Mouse (Mus musculus) inflammation-experienced regulatory T-cells, adult 6 months (primary cell): ENCODE results near the gene Gng8. TPM values are rescaled to one million over a fixed set of nuclear protein-coding genes. Genes with fewer than 3 reads are reported as not detected.

Experiments
- ATAC-seq: one replicate; pipeline ENCODE4 v1.8.0; 2017
- polyA plus RNA-seq, 3 experiments: library from polyadenylated mRNA; unstranded; fragments of 100-300 nt; shearing (Covaris generic); gene quantifications; one replicate each; pipeline ENCODE4 v1.2.1; 2017

The Gng8 gene
- polyA plus RNA-seq, 3 experiments from 2014 or later: not detected

DNA sequence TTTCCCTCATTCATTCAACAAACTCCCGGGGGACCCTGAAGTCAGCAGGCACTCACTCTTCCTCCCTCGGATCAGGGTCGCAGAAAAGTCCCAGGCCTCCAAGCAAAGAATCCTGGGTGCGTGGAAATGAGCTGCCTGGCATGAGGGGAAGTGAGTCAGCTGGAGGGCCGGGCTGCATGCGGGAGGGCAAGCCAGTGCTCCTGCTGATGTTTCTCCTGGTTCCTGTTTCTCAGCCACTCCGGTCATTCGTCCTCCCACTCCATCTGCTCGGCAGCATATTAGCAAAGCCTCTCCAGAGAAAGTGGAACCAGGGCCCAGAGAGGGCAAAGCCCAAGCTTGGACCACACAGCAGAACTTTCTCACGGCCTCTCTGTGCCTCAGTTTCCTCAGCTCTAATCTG is 18.3 kb downstream of the Gng8 start:
- ATAC-seq: no peak

DNA sequence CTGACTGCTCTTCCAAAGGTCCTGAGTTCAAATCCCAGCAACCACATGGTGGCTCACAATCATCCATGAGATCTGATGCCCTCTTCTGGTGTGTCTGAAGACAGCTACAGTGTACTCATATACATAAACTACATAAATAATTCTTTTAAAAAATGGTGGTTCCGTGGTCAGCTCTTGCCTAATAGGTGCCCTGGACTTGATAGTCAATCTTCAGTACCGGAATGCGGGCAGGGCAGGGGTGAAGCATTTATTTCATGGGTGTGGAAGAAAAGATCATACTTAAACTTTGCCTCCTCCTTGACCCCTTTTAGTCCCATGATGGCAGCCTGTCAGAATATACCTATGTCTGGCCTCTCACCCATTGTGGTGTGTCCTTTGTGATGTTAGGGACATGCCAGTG is 20.3 kb downstream of the Gng8 start:
- ATAC-seq: no peak

- ATAC-seq: no peak
These were observed 20.8 kb downstream of the Gng8 start for GRCm38 (mm10) chr7:16912360-16912759.

- ATAC-seq: peak; percentile 96
These were observed 22.3 kb downstream of the Gng8 start for GRCm38 (mm10) chr7:16913806-16914452.

DNA sequence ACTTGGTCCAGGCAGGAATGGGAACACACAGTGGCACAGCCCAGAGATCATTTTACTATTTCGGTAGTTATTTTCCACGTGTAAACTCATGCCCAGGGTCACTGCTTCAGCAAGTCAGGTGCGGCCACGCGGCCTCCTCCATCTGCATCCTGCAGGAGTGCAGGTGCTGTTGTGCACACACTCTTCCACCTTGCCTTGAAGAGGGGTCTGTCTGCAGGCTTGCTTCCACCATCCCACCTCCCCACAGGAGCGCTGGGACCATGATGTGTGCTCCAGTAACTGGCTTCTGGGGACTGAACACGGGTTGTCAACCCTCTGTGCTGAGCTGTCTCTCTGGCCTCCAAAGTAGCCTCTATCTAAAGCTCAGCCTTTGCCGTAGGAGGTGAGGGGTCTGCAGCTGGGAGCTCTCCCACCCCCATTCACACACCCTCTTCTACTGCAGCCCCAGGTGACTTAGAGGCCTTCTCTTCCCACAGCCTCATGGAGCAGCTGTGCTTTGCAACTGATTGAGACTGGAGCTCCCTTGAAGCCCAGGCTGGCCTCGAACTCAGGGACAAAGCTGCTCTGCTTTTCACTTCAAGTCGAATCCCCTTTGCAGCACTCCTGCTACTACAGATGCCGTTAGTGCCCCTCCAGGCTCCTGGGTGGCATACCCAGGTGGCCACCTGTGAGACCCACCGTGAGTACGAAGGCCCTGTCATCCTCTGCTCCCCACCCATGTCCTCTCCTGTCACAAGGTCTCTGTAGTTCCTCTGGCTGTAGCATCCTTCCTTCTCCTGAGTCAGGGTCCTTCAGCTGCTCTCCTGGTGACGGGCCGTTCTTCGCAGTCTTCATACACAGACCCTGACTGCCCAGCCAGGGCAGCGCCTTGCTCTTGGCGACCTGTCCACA is 23.1 kb downstream of the Gng8 start:
- ATAC-seq: no peak

GRCm38 (mm10) chr7:16915461-16916340 is 24.1 kb downstream of the Gng8 start:
- ATAC-seq: no peak

- no peak for ATAC-seq
These were observed 25.0 kb downstream of the Gng8 start for GRCm38 (mm10) chr7:16916342-16917265.

DNA sequence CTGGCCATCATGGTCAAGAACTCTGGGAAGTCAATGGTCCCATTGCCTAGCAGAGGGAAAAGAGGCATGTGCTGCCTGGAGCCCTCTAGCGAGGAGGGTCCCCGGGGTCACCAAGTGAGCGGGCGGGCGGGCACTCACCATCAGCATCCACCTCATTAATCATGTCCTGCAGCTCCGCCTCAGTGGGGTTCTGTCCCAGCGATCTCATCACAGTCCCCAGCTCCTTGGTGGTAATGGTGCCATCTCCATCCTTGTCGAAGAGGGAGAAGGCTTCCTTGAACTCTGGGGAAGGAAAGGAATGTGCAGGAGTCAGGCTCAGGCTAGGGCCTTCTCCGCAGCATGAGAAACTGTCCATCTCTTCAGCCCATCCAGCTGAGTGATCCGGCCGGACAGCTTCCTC is 25.9 kb downstream of the Gng8 start:
- no peak for ATAC-seq

GRCm38 (mm10) chr7:16918014-16918413 is 26.4 kb downstream of the Gng8 start:
- no peak for ATAC-seq

- ATAC-seq: no peak
These were observed 27.1 kb downstream of the Gng8 start for GRCm38 (mm10) chr7:16918670-16919069.

DNA sequence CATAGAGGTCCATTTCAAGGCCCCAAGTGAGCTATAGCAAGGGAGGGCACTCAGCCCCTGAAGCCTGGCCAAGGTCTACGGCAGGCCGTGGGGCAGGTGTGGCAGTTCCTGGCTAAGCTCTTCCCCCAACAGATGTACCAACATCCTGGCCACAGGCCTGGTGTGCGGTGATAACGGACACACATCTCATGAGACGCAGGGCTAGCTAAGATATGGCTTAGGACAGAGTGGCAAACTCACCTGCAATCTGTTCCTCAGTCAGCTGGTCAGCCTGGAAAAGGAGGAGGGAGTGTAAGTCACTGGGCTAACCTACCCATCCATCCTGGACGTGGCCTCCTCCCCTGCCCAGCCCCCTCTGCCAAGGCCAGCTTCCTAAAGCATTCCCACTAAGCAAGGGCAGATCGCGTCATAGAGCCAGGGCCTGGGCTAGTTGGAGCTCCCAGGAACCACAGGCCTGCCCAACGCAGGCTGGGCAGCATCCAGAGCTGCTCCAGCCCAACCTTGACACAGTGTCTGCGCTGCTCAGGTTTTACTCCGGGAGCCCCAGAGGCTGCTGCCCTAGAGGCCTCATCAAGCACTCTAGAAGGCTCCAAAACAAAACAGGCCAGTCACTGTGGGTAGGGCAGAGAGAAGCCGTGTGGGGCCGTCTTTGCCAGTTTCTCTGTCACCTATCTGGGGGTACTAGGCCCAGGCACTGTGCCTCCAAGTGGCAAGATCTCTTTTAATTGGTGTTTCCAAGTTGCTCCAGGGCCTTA is 28.0 kb downstream of the Gng8 start:
- no peak for ATAC-seq

DNA sequence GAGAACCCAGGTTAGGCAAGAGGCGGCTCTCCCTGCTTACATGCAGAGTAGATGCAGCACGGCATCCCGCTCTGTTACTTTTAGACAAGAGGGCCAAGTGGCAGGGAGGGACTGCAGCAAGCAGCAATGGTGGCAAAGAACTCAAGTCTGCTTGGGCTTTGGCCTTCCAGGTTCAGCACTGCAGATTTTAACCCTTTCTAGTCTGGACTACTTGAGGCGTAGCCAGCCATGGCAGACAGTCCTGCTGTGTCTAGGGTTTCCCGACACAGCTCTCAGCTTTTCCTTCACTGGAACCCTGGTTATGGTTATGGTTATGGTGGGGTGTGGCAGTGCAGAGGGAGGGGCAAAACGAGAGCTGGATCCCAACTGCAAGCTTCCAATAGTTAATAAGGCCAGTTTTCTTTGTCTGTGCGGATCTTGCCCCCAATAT is 28.6 kb downstream of the Gng8 start:
- no peak for ATAC-seq

DNA sequence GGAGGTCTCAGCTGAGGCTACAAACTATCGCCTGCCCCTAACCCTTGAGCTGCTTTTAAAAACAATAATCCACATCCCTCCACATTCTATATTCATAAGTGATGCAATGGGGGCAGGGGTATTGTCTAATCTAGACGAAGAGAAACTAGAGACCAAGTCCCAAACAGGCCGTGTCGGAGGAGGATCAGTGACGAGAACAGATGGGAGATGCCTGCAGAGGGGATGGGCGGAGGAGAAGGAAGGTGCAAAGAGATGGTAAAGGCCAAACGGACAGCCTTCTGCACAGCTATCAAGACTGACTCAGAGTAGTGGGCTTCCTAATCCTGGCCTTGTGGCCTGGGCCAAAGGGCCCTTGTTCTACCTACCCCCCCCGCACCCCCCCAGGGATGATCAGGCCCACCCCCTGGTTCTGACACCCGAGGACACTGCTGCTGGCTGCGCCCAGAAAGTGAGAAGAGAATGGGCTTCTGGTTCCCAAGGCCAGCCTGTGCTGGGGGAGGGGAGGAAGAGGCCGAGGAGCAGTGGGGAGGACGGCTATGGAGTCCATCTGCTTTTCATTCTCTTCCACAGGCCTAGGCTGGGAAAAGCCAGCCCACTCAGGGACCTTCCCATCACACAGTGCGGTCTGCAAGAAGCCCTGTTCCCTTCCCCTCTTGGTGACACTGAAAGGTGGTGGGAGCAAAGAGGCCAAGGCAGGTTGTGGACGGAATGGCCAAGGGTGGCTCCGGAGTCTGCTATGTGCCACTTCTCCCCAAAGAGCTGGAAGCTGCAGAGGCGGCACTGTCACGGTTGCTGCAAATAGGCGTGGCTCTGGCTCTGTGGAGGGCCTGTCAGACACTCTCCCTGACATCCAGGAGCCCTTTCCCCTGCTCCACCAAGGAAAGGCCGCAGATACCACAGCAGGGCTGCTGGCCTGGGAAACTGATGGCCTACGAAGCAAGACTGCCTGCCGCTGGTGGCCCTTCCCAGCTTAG is 29.5 kb downstream of the Gng8 start:
- ATAC-seq: no peak

DNA sequence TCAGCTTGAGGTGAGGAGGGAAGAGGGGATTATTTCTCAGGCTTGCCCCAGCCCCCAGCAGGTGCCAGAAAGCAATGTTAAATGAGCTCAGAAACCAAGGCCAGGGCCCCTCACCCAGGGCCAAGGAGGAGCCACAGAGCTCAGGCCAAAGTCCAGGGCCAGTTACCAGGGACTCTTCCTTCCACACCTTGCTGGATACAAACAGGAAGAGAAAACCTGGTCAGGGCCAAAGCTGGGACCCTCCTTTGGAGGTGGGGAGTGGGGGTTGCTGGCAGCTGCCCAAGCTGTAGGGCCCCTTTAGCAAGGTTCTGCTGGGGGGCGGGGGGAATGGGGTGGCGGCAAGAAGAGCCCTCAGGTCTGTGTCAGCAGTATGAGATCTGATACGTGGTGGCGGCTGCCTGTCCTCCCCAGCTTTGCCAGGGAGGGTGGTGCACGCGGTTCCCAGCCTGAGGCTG is 30.3 kb downstream of the Gng8 start:
- ATAC-seq: no peak

DNA sequence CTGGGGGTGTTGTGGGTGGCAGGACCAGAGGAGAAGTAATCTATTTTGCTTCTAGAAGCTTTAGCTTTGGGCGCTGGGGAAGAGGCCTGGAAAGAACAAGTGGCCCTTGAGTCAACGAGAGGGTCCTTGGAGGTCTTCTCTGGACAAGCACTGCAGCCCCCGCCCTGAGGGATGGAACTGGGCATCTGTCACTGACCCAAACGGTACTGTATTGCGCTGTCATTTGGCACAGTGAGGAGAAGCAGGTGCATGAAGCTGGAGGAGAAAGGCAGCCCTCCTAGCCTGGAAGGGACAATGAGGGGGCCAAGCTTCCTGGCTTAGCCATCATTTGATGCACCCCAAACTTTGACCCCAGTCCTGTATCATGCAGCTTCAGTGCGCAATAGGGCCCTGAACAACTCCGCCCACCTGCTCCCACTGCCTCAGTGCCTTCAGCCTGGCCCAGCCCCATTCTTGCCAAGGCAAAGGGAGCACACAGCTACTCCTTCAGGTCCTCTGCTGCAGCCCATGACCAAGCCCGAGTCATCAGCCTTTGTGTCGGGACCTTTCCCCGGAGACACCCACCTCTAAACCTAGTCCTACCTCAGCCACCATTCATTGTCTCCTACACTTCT is 30.9 kb downstream of the Gng8 start:
- ATAC-seq: no peak

DNA sequence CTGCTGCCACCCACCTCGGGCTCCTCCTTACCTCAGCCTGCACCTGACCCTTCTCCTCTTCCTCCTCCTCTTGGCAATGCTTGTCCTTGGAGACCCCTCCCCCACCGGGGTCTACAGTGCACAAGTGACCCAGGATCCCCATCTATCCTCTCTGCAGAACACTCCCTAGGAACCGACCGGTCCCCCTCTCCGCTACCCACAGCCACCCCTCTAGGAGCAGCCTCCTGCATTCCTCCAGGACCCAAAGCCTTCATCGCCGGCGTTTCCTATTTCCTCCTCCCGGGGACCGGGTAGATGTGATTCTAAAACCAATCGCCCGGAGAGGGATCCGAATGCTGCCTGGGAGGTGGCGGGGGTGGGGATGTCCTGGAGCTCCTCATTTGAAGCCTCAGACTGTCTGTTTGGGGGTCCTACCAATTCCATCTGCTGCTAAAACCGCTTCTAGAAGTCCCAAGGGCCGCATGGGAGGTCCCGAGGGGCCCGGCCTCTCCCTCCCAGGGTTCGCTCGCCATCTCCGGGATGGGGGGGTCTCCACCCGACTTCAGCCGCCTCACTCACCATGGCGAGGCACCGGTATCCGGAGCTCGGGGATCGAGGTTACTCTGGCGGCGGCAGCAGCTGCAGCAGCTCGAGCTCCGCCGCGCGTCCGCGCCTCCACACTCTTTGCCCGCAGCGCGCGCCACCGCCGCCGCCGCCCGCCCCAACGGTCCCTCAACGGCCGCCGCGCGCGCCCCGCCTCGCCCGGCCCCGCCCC is 31.9 kb downstream of the Gng8 start:
- no peak for ATAC-seq

- peak; percentile 87 for ATAC-seq
These were observed 32.6 kb downstream of the Gng8 start, which contains the start of gene Calm3 for GRCm38 (mm10) chr7:16924037-16924834. Gene Calm3, minus strand, starts transcription at chr7:16924114.

- no peak for ATAC-seq
These were observed 36.8 kb downstream of the Gng8 start for GRCm38 (mm10) chr7:16928341-16928740.
